Mouse (Mus musculus) testis, adult 2 months (tissue): Measurements from ENCODE around the gene Kbtbd13.

ENCODE experiments used
- CTCF ChIP-seq: fragments of 200-500 bp; IDR thresholded peaks from 2 replicates; pipeline ENCODE4 v1.5.1; 2012; ENCODE audit warnings: low read depth, mild to moderate bottlenecking, inconsistent platforms, low read length, moderate library complexity; ENCODE audit not compliant: control insufficient read depth, insufficient read depth, insufficient replicate concordance
- POLR2A ChIP-seq: fragments of 200-500 bp; IDR thresholded peaks from 2 replicates; pipeline ENCODE4 v1.6.1; 2012; ENCODE audit warnings: low read depth, mild to moderate bottlenecking, inconsistent platforms, low read length, moderate library complexity; ENCODE audit not compliant: control insufficient read depth

DNA sequence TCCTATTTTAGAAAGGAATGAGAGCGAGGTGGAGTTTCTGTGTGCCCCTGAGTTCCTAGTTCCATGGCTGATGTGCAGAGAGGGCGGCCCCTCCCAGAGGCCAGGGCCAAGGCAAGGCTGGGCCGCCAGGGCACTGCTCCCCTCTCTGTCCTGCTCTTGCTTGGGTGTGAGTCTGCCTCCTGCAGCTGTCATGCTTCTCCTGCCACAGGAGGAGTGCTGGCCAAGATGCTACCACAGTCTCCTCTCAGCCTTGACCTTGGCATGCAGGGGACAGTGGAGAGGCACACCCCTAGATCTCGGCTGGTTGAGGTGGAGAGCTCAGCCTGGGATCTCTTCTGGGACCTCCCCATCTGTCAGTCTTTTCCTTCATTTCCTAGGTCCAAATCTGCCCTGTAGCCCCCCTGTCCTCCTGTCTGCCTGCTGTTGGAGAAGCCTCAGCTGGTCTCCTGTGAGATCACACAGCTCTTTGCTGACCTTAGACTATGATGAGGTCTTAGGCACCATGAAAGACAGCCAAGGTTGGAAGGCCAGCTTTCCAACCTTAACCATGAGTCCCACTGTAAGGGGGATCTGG, 10.3 kb downstream of the Kbtbd13 start:
- TF ChIP-seq CTCF (no peak), POLR2A (no peak)
